Mouse (Mus musculus): ENCODE measurements around the gene Tmtc4.

Tmtc4 gene

GRCm38 (mm10) chr14:122983226-122984215 lies at the start of gene Tmtc4:
Gene Tmtc4 (minus strand): TSS chr14:122984035.
- peak; percentile 95 for DNase-seq

- no peak for DNase-seq
Observed at GRCm38 (mm10) chr14:123032435-123032834, 48.6 kb upstream of the Tmtc4 start.

GRCm38 (mm10) chr14:123027876-123028275 lies 44.0 kb upstream of the Tmtc4 start:
- DNase-seq = no peak

- DNase-seq = no peak
Observed at GRCm38 (mm10) chr14:123022981-123023380, 39.1 kb upstream of the Tmtc4 start.

- DNase-seq = no peak
Observed at GRCm38 (mm10) chr14:123016310-123016709, 32.5 kb upstream of the Tmtc4 start.

- DNase-seq = no peak
Observed at GRCm38 (mm10) chr14:123015687-123016086, 31.9 kb upstream of the Tmtc4 start.

GRCm38 (mm10) chr14:123009108-123010018 lies 25.5 kb upstream of the Tmtc4 start:
- DNase-seq = no peak

- DNase-seq = no peak
Observed at GRCm38 (mm10) chr14:123008672-123009071, 24.8 kb upstream of the Tmtc4 start.

- no peak for DNase-seq
Observed at GRCm38 (mm10) chr14:123003715-123004114, 19.9 kb upstream of the Tmtc4 start.

- no peak for DNase-seq
Observed at GRCm38 (mm10) chr14:123001391-123001790, 17.6 kb upstream of the Tmtc4 start.

- no peak for DNase-seq
Observed at GRCm38 (mm10) chr14:122997465-122997864, 13.6 kb upstream of the Tmtc4 start.

GRCm38 (mm10) chr14:122993935-122994334 lies 10.1 kb upstream of the Tmtc4 start:
- DNase-seq = no peak

GRCm38 (mm10) chr14:122992937-122993336 lies 9.1 kb upstream of the Tmtc4 start:
- no peak for DNase-seq

- no peak for DNase-seq
Observed at GRCm38 (mm10) chr14:122990521-122991052, 6.8 kb upstream of the Tmtc4 start.

GRCm38 (mm10) chr14:122986404-122986803 lies 2.6 kb upstream of the Tmtc4 start:
- no peak for DNase-seq

GRCm38 (mm10) chr14:122982571-122983225 lies 1.1 kb downstream of the Tmtc4 start:
- peak; percentile 93 for DNase-seq

GRCm38 (mm10) chr14:122981831-122982485 lies 1.9 kb downstream of the Tmtc4 start:
- DNase-seq = no peak

- no peak for DNase-seq
Observed at GRCm38 (mm10) chr14:122978871-122979270, 5.0 kb downstream of the Tmtc4 start.

- no peak for DNase-seq
Observed at GRCm38 (mm10) chr14:122977797-122978140, 6.1 kb downstream of the Tmtc4 start.

- no peak for DNase-seq
Observed at GRCm38 (mm10) chr14:122977056-122977796, 6.6 kb downstream of the Tmtc4 start.

- DNase-seq = no peak
Observed at GRCm38 (mm10) chr14:122974854-122975570, 8.8 kb downstream of the Tmtc4 start.

Data from cerebellum, adult 9-10 months (tissue).